Mouse (Mus musculus): Measurements from ENCODE around the gene T. TPM values are rescaled to one million over a fixed set of nuclear protein-coding genes. Genes with fewer than 3 reads are reported as not detected.

Gene T
- polyA plus RNA-seq, 1 experiment from 2014 or later: 1.2 TPM

- H3K9me3 ChIP-seq: no peaks in the 10 kb centered on the region
- 87% methylated on average over 2 of the region's 2 CpGs for WGBS
- H3K4me3 ChIP-seq: no peak overlapping the region
- peaks cover 41% of the 10 kb centered on the region for H3K4me1 ChIP-seq (replicated peaks)
- no peaks in the 10 kb centered on the region for H3K36me3 ChIP-seq
- DNase-seq (ENCODE audit: low spot score): no peak
- no peak overlapping the region for H3K27ac ChIP-seq
- peaks cover 43% of the 10 kb centered on the region for H3K27me3 ChIP-seq (ENCODE audit: insufficient read depth, poor library complexity, severe bottlenecking)
Observed at GRCm38 (mm10) chr17:8410330-8410729, 23.9 kb upstream of the T start.

GRCm38 (mm10) chr17:8413656-8414055, 20.6 kb upstream of the T start:
- 57% methylated on average over 5 of the region's 5 CpGs for WGBS
- H3K4me1 ChIP-seq (replicated peaks): peaks cover 30% of the 10 kb centered on the region
- peaks cover 50% of the 10 kb centered on the region for H3K27me3 ChIP-seq (ENCODE audit: insufficient read depth, poor library complexity, severe bottlenecking)
- H3K36me3 ChIP-seq: no peaks in the 10 kb centered on the region
- H3K27ac ChIP-seq: no peak overlapping the region
- no peaks in the 10 kb centered on the region for H3K9me3 ChIP-seq
- DNase-seq (ENCODE audit: low spot score): no peak
- no peak overlapping the region for H3K4me3 ChIP-seq

DNA sequence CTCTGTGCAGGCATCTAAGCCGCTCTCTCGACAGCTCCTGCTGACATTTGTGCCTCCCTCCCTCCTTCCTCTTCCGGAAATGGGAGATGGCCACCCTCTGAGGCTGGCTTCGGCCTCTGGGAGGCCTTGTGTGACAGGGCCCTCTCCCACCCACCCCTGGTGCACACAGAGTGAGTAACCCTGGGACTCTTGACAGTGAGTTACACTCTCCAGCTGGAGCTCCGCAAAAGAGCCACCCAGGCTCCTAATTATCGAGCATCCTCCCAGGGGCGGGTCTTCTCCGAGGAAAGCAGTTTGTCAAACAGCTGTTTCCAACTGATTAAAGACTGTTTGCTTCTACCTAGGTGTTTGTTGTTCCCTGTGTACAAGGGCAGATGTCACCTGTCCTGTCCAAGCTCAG, 18.7 kb upstream of the T start:
- DNase-seq (ENCODE audit: low spot score): no peak
- Histone ChIP-seq H3K4me3 (no peak overlapping the region), H3K36me3 (no peaks in the 10 kb centered on the region), H3K27ac (peak overlapping the region; percentile 35; the same call in 1 of the 2 replicates), H3K4me1 (replicated peaks) (peaks cover 20% of the 10 kb centered on the region), H3K9me3 (no peaks in the 10 kb centered on the region), H3K27me3 (ENCODE audit: insufficient read depth, poor library complexity, severe bottlenecking) (peaks cover 44% of the 10 kb centered on the region)
- 9% methylated on average over 8 of the region's 8 CpGs for WGBS

GRCm38 (mm10) chr17:8416865-8417264, 17.4 kb upstream of the T start:
- H3K4me1 ChIP-seq (replicated peaks): peaks cover 20% of the 10 kb centered on the region
- H3K4me3 ChIP-seq: no peak overlapping the region
- no peak overlapping the region for H3K27ac ChIP-seq
- DNase-seq (ENCODE audit: low spot score): no peak
- H3K27me3 ChIP-seq (ENCODE audit: insufficient read depth, poor library complexity, severe bottlenecking): peaks cover 41% of the 10 kb centered on the region
- no peaks in the 10 kb centered on the region for H3K36me3 ChIP-seq
- 61% methylated on average over 8 of the region's 8 CpGs for WGBS
- no peaks in the 10 kb centered on the region for H3K9me3 ChIP-seq

GRCm38 (mm10) chr17:8420739-8421138, 13.5 kb upstream of the T start:
- Histone ChIP-seq H3K36me3 (no peaks in the 10 kb centered on the region), H3K27ac (no peak overlapping the region), H3K4me3 (no peak overlapping the region), H3K27me3 (ENCODE audit: insufficient read depth, poor library complexity, severe bottlenecking) (peaks cover 16% of the 10 kb centered on the region; the same call in 1 of the 2 replicates), H3K4me1 (replicated peaks) (peaks cover 3% of the 10 kb centered on the region; the same call in 1 of the 2 replicates), H3K9me3 (no peaks in the 10 kb centered on the region)
- DNase-seq (ENCODE audit: low spot score): no peak
- 61% methylated on average over 1 of the region's 1 CpGs for WGBS

DNA sequence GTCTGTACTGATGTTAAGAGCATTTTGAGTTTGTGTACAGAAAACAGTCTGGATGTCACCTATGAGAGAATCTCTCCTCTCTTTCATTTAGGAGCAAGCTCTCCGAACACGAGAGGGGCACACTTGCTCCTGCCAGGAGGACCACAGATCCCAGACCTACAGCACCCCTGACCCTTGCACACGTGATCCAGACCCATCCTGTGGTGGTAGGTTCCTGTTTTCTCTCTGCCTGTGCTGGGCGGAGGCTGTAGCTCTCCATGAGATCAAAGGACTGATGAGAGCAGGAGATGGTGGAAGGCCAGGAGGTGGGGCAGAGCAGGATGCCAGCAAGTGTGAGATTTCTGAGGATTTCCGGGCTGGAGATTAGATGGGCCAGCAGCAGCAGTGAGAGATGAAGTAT, 12.7 kb upstream of the T start:
- 46% methylated on average over 5 of the region's 5 CpGs for WGBS
- Histone ChIP-seq H3K4me3 (no peak overlapping the region), H3K27ac (no peak overlapping the region), H3K27me3 (ENCODE audit: insufficient read depth, poor library complexity, severe bottlenecking) (peaks cover 17% of the 10 kb centered on the region), H3K4me1 (replicated peaks) (no peaks in the 10 kb centered on the region), H3K36me3 (no peaks in the 10 kb centered on the region), H3K9me3 (no peaks in the 10 kb centered on the region)
- DNase-seq (ENCODE audit: low spot score): no peak

DNA sequence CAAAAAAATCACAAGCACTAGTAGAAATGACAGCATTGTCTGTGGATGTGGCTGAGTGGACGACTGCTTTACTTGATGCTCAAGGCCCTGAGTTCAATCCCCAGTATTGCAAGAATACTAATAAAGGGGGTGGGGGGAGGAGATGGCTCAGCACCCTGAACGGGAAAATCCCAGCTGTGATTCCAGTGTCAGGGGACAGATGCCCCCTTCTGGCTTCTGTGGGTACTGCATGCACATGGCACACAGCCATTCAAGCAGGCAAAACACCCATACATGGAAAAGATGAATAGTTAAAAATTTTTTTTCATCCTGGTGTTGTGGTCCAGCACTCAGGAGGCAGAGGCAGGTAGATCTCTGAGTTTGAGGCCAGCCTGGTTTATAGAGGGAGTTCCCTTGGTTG, 10.9 kb upstream of the T start:
- Histone ChIP-seq H3K9me3 (no peaks in the 10 kb centered on the region), H3K27me3 (ENCODE audit: insufficient read depth, poor library complexity, severe bottlenecking) (peaks cover 29% of the 10 kb centered on the region), H3K36me3 (no peaks in the 10 kb centered on the region), H3K27ac (no peak overlapping the region), H3K4me1 (replicated peaks) (no peaks in the 10 kb centered on the region), H3K4me3 (no peak overlapping the region)
- peak; percentile 36 for DNase-seq (ENCODE audit: low spot score)
- 51% methylated on average over 2 of the region's 2 CpGs for WGBS

- under 1% methylated on average over 16 of the region's 16 CpGs for WGBS
- Histone ChIP-seq H3K27me3 (ENCODE audit: insufficient read depth, poor library complexity, severe bottlenecking) (peaks cover 90% of the 10 kb centered on the region), H3K9me3 (no peaks in the 10 kb centered on the region), H3K4me3 (peak overlapping the region; percentile 28; the same call in 1 of the 2 replicates), H3K36me3 (no peaks in the 10 kb centered on the region), H3K27ac (no peak overlapping the region), H3K4me1 (replicated peaks) (peaks cover 40% of the 10 kb centered on the region)
- no peak for DNase-seq (ENCODE audit: low spot score)
Observed at GRCm38 (mm10) chr17:8429436-8429835, 4.8 kb upstream of the T start.

DNA sequence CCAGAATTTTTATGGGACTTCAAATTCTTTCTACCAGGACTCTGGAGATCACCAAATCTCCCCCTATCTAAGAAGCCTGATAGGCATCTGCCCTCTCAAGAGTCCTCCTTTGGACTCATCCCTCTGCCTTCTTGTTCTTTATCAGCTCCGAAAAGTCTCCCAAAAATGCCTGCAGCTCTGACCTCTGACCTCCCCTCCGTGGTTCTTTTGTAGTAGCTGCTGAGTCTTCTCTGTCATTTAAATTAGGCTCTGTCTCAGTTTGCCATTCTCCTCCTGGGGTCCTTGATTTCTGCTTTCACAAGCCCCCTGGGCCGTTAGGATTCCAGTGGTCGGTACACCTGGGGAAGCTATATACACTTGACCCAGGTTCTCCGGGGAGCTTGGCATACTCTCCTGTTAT, 4.3 kb upstream of the T start:
- Histone ChIP-seq H3K4me1 (replicated peaks) (peaks cover 42% of the 10 kb centered on the region), H3K27ac (no peak overlapping the region), H3K4me3 (peak overlapping the region; percentile 28; the same call in 1 of the 2 replicates), H3K27me3 (ENCODE audit: insufficient read depth, poor library complexity, severe bottlenecking) (peaks cover 95% of the 10 kb centered on the region), H3K36me3 (no peaks in the 10 kb centered on the region), H3K9me3 (no peaks in the 10 kb centered on the region)
- under 1% methylated on average over 5 of the region's 5 CpGs for WGBS
- peak; percentile 55 for DNase-seq (ENCODE audit: low spot score)

GRCm38 (mm10) chr17:8432179-8432800, 1.9 kb upstream of the T start:
- Histone ChIP-seq H3K4me1 (replicated peaks) (peaks cover 42% of the 10 kb centered on the region), H3K4me3 (no peak overlapping the region), H3K27ac (no peak overlapping the region), H3K9me3 (no peaks in the 10 kb centered on the region), H3K27me3 (ENCODE audit: insufficient read depth, poor library complexity, severe bottlenecking) (peaks cover 100% of the 10 kb centered on the region), H3K36me3 (no peaks in the 10 kb centered on the region)
- peak; percentile 35 for DNase-seq (ENCODE audit: low spot score)
- WGBS: 2% methylated on average over 17 of the region's 17 CpGs

- peak overlapping the region; percentile 46 for H3K4me3 ChIP-seq
- H3K9me3 ChIP-seq: no peaks in the 10 kb centered on the region
- H3K4me1 ChIP-seq (replicated peaks): peaks cover 42% of the 10 kb centered on the region
- no peaks in the 10 kb centered on the region for H3K36me3 ChIP-seq
- peak; percentile 35 for DNase-seq (ENCODE audit: low spot score)
- peaks cover 100% of the 10 kb centered on the region for H3K27me3 ChIP-seq (ENCODE audit: insufficient read depth, poor library complexity, severe bottlenecking)
- under 1% methylated on average over 52 of the region's 52 CpGs for WGBS
- no peak overlapping the region for H3K27ac ChIP-seq
Observed at GRCm38 (mm10) chr17:8433121-8433977, 874 bp upstream of the T start.

- Histone ChIP-seq H3K4me1 (replicated peaks) (peaks cover 27% of the 10 kb centered on the region), H3K27me3 (ENCODE audit: insufficient read depth, poor library complexity, severe bottlenecking) (peaks cover 100% of the 10 kb centered on the region), H3K9me3 (no peaks in the 10 kb centered on the region), H3K4me3 (no peak overlapping the region), H3K27ac (no peak overlapping the region), H3K36me3 (no peaks in the 10 kb centered on the region)
- no peak for DNase-seq (ENCODE audit: low spot score)
- 21% methylated on average over 7 of the region's 7 CpGs for WGBS
Observed at GRCm38 (mm10) chr17:8436184-8436583, 2.0 kb downstream of the T start.

DNA sequence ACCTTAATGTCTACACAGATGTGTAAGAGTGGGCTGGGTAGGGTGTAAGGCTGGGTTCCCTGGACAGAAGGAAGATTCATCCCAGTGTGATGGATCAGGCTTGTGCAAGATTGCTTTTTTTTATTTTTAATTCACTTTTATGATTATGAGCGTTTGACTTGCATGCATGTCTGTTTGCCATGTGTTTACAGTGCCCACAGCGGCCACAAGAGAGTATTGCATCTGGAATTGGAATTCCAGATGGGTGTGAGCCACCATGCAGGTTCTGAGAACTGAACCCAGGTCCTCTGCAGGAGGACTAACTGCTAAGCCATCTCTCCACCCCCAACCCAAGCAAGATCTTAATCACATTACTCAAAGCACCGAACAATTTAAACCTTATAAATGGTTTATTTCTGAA, 9.8 kb downstream of the T start:
- Histone ChIP-seq H3K27me3 (ENCODE audit: insufficient read depth, poor library complexity, severe bottlenecking) (peaks cover 25% of the 10 kb centered on the region), H3K4me3 (no peak overlapping the region), H3K9me3 (no peaks in the 10 kb centered on the region), H3K4me1 (replicated peaks) (0 out of 2 replicates have a peak, but pooled peaks cover 4% of the 10 kb centered on the region), H3K27ac (no peak overlapping the region), H3K36me3 (no peaks in the 10 kb centered on the region)
- no peak for DNase-seq (ENCODE audit: low spot score)
- WGBS: 61% methylated on average over 3 of the region's 3 CpGs

All from hindbrain, embryonic 10.5 days (tissue).